Mouse (Mus musculus) splenic B cell, adult 2 months (primary cell): Measurements from ENCODE around the gene Csrp2.
A peak's percentile ranks its signal among the peaks of the same experiment; 100 is the strongest.

Experiments used
- DNase-seq: peaks from one replicate; pipeline ENCODE4 v3.0.0-alpha.2; 2011; ENCODE audit warnings: low read depth, low spot score
- H3K27me3 ChIP-seq: 2 replicates; pipeline ENCODE4 v1.6.1; 2012; ENCODE audit warnings: mild to moderate bottlenecking, low read length, moderate library complexity, mixed read lengths; ENCODE audit not compliant: control insufficient read depth, poor library complexity, insufficient read depth, severe bottlenecking
- H3K36me3 ChIP-seq: 2 replicates; pipeline ENCODE4 v1.6.1; 2012; ENCODE audit warnings: mild to moderate bottlenecking, low read length, moderate library complexity, mixed read lengths; ENCODE audit not compliant: control insufficient read depth, poor library complexity, insufficient read depth, severe bottlenecking

Csrp2 gene

GRCm38 (mm10) chr10:110918414-110919391 is 886 bp upstream of the Csrp2 start:
- DNase-seq = peak; percentile 69
- H3K36me3 ChIP-seq = no peaks in the 10 kb centered on the region
- no peaks in the 10 kb centered on the region for H3K27me3 ChIP-seq

GRCm38 (mm10) chr10:110920368-110920950 is 870 bp downstream of the Csrp2 start:
- Histone ChIP-seq H3K27me3 (no peaks in the 10 kb centered on the region), H3K36me3 (no peaks in the 10 kb centered on the region)
- DNase-seq = no peak

DNA sequence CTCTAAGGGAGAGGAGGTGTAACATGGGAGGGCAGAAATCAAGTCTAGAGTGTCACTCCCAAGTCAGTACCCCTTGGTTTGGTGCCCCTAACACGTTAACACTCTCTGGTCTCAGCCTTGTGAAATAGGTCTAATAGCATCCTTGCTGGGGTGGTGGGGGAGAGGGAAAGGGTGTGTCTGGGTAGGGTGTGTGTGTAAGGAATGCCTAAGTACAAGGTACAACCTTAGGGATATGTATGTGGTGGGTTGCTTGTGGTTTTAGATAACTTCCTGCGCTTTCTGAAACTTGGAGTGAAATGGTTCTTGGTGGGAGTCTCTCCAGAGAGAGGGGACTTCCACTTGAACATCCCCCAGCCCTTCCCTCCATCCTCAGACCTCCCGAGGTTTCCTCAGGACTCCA is 2.3 kb downstream of the Csrp2 start:
- no peak for DNase-seq
- H3K36me3 ChIP-seq = no peaks in the 10 kb centered on the region
- no peaks in the 10 kb centered on the region for H3K27me3 ChIP-seq

DNA sequence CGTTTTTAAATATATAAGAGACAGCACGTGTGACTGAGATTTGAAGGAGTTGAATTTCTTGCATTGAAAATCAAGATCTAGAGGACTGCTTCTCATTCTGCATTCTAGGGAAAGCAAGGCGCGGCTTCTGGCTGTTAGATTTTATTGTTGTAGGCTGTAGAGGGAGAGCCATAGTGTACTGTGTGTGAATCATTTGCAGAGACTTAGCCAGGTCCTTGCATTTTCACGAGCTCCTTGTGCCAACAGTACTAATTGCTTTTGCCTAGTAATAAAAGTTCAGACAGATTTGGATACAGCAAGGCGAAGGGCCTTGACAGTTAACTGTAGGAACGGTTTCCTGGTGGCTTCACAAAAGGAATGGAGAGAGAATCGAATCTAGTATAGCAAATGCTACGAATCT is 3.0 kb downstream of the Csrp2 start:
- DNase-seq = no peak
- Histone ChIP-seq H3K36me3 (no peaks in the 10 kb centered on the region), H3K27me3 (no peaks in the 10 kb centered on the region)

DNA sequence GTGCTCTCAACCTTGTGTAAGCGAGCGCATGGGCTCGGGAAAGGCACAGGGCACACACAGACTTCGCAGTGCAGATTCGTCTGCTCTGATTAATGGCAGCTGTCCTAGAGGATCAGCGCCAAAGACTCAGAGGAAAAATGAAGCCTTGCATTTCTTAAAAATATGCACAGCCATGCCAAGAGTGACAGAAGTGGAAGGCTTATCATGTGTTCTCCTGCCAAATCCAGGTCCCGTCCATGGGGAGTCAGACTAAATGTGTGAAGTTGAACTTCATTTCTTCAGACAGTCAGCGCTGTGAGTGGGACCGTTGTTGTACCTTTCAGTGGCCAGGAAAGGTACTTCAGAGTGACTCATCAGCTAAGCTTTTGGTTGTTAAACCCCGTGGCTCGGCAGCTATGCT is 7.9 kb downstream of the Csrp2 start:
- no peaks in the 10 kb centered on the region for H3K36me3 ChIP-seq
- no peaks in the 10 kb centered on the region for H3K27me3 ChIP-seq
- no peak for DNase-seq

- H3K27me3 ChIP-seq = no peaks in the 10 kb centered on the region
- DNase-seq = no peak
- no peaks in the 10 kb centered on the region for H3K36me3 ChIP-seq
Observed at GRCm38 (mm10) chr10:110929756-110930155, 10.2 kb downstream of the Csrp2 start.

DNA sequence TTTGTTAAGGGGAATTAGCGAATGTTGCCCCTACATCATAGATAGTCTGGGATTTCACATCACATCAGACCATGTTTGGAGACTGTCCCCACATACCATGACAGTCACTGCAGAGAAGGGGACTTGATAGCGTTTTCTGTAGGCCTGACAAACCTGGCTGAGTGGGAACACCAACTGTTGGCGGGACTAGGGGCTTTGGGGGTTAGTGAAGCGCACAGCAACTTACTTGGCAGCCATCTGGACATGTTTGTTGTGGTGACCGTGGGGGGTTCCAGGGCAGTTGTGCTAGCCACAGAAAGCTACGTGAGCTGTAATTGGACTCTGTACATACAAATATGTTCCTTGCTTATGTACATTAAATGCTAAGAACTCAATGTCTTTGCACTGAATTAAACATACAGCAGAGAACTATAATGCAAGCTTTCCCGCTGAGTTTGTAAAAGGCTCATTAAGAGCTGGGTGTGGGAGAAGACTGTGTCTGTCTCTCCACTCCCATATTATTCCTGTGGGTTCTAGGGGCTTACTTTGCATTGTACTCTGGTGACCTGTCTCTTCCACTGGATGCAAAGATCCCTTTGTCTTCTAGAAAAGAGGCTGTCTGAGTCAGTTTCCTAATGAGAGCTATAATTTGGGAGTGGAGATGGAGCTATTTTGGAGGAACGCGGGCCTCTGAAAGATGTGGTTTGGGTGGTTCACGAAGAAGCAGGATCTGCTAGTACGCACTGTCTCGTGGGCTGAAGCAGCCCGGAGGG is 11.7 kb downstream of the Csrp2 start:
- Histone ChIP-seq H3K36me3 (no peaks in the 10 kb centered on the region), H3K27me3 (no peaks in the 10 kb centered on the region)
- no peak for DNase-seq

DNA sequence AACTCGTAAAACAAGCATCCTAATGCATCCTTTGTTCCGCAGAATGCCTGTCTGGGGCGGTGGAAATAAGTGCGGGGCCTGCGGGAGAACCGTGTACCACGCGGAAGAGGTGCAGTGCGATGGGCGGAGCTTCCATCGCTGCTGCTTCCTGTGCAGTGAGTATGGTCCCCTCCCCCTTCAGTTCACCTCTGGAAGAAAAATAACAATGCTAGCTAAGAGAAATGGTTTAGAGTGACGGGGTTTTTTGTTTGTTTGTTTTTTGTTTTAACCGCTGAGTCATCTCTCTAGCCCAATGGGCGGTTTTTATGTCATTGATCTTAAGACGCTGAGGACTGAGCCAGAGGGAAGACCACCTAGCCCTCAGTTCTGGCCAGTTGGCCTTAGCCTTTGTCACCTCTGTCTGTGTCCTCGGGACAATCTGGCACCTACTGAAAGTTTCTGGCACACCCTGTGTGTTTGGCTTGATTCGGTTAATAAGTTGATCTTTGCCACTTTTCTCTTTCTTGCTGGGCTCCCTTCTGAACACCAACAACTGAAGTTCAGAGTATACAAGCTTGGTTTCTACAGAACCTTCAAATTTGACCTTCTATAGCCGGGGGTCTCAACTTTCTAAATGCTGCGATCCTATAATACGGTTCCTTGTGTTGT is 12.4 kb downstream of the Csrp2 start:
- H3K36me3 ChIP-seq = no peaks in the 10 kb centered on the region
- peak; percentile 72 for DNase-seq
- no peaks in the 10 kb centered on the region for H3K27me3 ChIP-seq

- Histone ChIP-seq H3K27me3 (no peaks in the 10 kb centered on the region), H3K36me3 (no peaks in the 10 kb centered on the region)
- DNase-seq = no peak
Observed at GRCm38 (mm10) chr10:110933584-110933983, 14.0 kb downstream of the Csrp2 start.

GRCm38 (mm10) chr10:110935081-110935480 is 15.5 kb downstream of the Csrp2 start:
- DNase-seq = no peak
- Histone ChIP-seq H3K36me3 (no peaks in the 10 kb centered on the region), H3K27me3 (no peaks in the 10 kb centered on the region)

- Histone ChIP-seq H3K27me3 (no peaks in the 10 kb centered on the region), H3K36me3 (no peaks in the 10 kb centered on the region)
- DNase-seq = no peak
Observed at GRCm38 (mm10) chr10:110935669-110936068, 16.1 kb downstream of the Csrp2 start.

GRCm38 (mm10) chr10:110938361-110938760 is 18.8 kb downstream of the Csrp2 start:
- no peaks in the 10 kb centered on the region for H3K27me3 ChIP-seq
- peaks cover 2% of the 10 kb centered on the region; the same call in 1 of the 2 replicates for H3K36me3 ChIP-seq
- no peak for DNase-seq

GRCm38 (mm10) chr10:110938841-110939549 is 19.4 kb downstream of the Csrp2 start:
- DNase-seq = no peak
- peaks cover 2% of the 10 kb centered on the region; the same call in 1 of the 2 replicates for H3K36me3 ChIP-seq

DNA sequence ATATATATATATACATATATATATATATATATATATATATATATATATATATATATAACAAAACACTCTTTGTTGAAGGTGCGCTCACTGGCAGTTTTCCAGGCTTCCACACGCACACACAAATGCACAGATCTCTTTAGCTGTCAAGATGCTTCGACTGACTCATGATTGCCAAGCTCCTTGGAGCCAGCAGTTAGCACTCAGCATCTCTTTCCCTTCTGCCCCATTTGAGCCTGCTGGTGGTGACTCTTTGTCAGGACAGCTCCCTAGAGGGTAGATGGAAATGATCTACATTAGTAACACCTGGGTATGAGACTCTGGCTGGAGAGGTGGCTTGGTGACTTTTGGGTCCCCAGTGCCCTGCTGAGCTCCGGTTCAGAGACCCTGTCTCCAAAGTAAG is 20.1 kb downstream of the Csrp2 start:
- H3K36me3 ChIP-seq = peaks cover 2% of the 10 kb centered on the region; the same call in 1 of the 2 replicates
- no peak for DNase-seq
- no peaks in the 10 kb centered on the region for H3K27me3 ChIP-seq

More at GRCm38 (mm10) chr10:110938841-110939549, 19.4 kb downstream of the Csrp2 start:
- no peaks in the 10 kb centered on the region for H3K27me3 ChIP-seq
